Mouse (Mus musculus) E14TG2a.4 (cell line): ENCODE data around the gene Tubg2.

Source experiments
- CTCF ChIP-seq: conservative IDR thresholded peaks from 2 replicates; pipeline ENCODE4 v1.5.1; 2014; ENCODE audit warnings: low read length
- NANOG ChIP-seq: IDR thresholded peaks from 2 replicates; pipeline ENCODE4 v1.6.1; 2014; ENCODE audit warnings: borderline replicate concordance, low read length, mixed read lengths
- POU5F1 ChIP-seq: IDR thresholded peaks from 2 replicates; pipeline ENCODE4 v1.6.1; 2014; ENCODE audit warnings: low read length, borderline replicate concordance

DNA sequence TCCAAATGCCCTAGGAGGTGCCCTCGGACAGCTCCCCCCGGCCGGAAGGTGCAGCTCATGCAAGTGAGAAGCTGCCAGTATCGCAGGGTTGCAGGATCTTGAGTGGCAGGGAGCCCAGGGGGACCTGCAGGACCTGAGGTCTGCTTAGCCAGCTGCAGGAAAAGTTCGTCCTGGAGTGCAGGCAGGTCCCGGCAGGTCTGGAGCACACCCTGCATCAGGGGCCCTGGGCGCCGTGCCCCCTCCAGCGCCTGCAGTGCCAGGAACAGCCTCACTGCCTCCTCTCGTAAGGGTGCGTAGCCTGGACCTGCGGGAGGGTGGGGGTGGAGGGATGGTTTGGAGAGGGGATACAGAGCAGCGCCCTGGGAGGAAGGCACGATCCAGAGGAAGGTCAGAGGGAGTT lies 10.7 kb downstream of the Tubg2 start:
- TF ChIP-seq CTCF (no peak), NANOG (no peak), POU5F1 (no peak)
